Mouse (Mus musculus) ES-Bruce4 (cell line): ENCODE results near the gene Nsun4.

ENCODE experiments used
- CTCF ChIP-seq: IDR thresholded peaks from one replicate; pipeline ENCODE4 v1.8.1; 2011; ENCODE audit warnings: low read depth, low read length
- POLR2A ChIP-seq: IDR thresholded peaks from one replicate; pipeline ENCODE4 v1.8.1; 2011; ENCODE audit warnings: low read length; ENCODE audit not compliant: insufficient read depth

DNA sequence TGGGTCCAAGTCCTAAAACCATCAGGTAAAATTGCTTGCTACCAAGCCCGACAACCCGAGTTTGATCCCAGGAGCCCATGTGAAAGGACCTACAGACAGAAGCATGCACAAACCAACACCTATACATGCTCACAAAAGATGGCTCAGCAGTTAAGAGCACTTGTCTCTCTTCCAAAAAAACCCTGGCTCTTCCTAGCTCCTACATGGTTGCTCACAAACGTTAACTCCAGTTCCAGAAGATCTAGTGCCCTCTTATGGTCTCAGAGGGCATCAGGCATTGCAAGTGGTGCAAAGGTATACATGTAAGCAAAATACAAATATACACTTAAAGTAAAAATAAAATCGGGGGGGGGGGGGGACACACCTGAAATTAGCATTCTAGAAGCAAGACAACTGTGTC, 19.5 kb upstream of the Nsun4 start:
- TF ChIP-seq CTCF (no peak), POLR2A (no peak)
